Mouse (Mus musculus): Measurements from ENCODE around the gene Dynlt1a. TPM values are rescaled to one million over a fixed set of nuclear protein-coding genes. Genes with fewer than 3 reads are reported as not detected.
"Not testable (repeated sequence)": the region's sequence is repeated elsewhere in the genome, so short reads cannot be mapped to it uniquely, and the experiment has no call there.

The Dynlt1a gene
- polyA plus RNA-seq, 1 experiment from 2014 or later = 41.8 TPM

GRCm38 (mm10) chr17:6304891-6305290 is 12.4 kb downstream of the Dynlt1a start:
- H3K4me3 ChIP-seq (ENCODE audit: low read depth, low read length); H3K9me3 ChIP-seq (ENCODE audit: control insufficient read depth, low read length); ATAC-seq (ENCODE audit: low FRiP score); H3K4me1 ChIP-seq (replicated peaks; ENCODE audit: control insufficient read depth, insufficient read depth, low read length); DNase-seq (ENCODE audit: low spot score); H3K27ac ChIP-seq (ENCODE audit: low read depth, low read length); H3K36me3 ChIP-seq (ENCODE audit: control insufficient read depth, insufficient read depth, low read length); H3K27me3 ChIP-seq (ENCODE audit: control insufficient read depth, insufficient read depth, low read length); H3K4me2 ChIP-seq (replicated peaks; ENCODE audit: low read depth, low read length); H3K9ac ChIP-seq (ENCODE audit: low read depth, low read length): not testable (repeated sequence)
- 87% methylated on average over 5 of the region's 6 CpGs for WGBS

DNA sequence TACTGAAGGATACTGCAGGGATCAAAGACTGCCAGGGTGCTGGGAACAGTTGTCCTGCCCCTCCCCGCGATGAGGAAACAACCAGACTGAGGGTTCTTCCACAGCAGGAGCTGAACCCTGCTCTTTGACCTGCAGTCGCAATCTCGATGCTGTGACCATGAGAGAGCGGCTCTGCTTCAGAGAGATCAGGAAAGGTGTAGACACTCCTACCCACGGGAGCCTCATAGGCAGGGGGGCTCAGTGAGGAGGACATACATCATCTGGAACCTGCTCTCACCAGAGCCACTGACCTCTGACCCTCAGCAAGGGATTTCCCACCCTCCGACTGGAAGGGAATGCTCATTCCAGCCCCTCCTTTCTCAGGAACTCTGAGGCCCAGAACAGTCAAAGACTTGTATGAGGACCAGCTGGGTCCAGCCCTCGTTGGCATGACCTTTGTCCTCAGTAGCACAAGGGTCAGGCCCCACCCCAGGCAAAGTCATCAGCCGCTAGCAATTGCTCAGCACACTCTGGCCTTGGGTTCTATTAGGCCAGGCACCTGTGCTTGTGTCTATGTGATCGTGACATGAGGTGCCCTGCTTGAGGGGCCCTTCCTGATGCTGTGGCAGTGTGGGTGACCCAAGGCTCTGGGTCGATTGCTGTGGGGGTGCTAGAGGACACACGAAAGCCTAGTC is 17.0 kb downstream of the Dynlt1a start:
- not testable (repeated sequence) for H3K9me3 ChIP-seq (ENCODE audit: control insufficient read depth, low read length); DNase-seq (ENCODE audit: low spot score); H3K4me2 ChIP-seq (replicated peaks; ENCODE audit: low read depth, low read length); H3K4me3 ChIP-seq (ENCODE audit: low read depth, low read length); H3K27me3 ChIP-seq (ENCODE audit: control insufficient read depth, insufficient read depth, low read length); H3K9ac ChIP-seq (ENCODE audit: low read depth, low read length); H3K4me1 ChIP-seq (replicated peaks; ENCODE audit: control insufficient read depth, insufficient read depth, low read length); H3K27ac ChIP-seq (ENCODE audit: low read depth, low read length); H3K36me3 ChIP-seq (ENCODE audit: control insufficient read depth, insufficient read depth, low read length)
- ATAC-seq (ENCODE audit: low FRiP score) = peak; percentile 65; the same call in 1 of the 2 replicates
- 60% methylated on average over 4 of the region's 12 CpGs for WGBS

- not testable (repeated sequence) for H3K27ac ChIP-seq (ENCODE audit: low read depth, low read length); H3K27me3 ChIP-seq (ENCODE audit: control insufficient read depth, insufficient read depth, low read length); H3K4me3 ChIP-seq (ENCODE audit: low read depth, low read length); H3K4me2 ChIP-seq (replicated peaks; ENCODE audit: low read depth, low read length); H3K4me1 ChIP-seq (replicated peaks; ENCODE audit: control insufficient read depth, insufficient read depth, low read length); DNase-seq (ENCODE audit: low spot score); H3K36me3 ChIP-seq (ENCODE audit: control insufficient read depth, insufficient read depth, low read length); ATAC-seq (ENCODE audit: low FRiP score); H3K9me3 ChIP-seq (ENCODE audit: control insufficient read depth, low read length); H3K9ac ChIP-seq (ENCODE audit: low read depth, low read length)
- WGBS = 92% methylated on average over 8 of the region's 15 CpGs
Observed at GRCm38 (mm10) chr17:6297060-6297795, 20.1 kb downstream of the Dynlt1a start.

GRCm38 (mm10) chr17:6293882-6294281 is 23.4 kb downstream of the Dynlt1a start:
- no CpG with 5 or more reads among the region's 5 CpGs for WGBS

GRCm38 (mm10) chr17:6289045-6289444 is 28.3 kb downstream of the Dynlt1a start:
- not testable (repeated sequence) for DNase-seq (ENCODE audit: low spot score); H3K27me3 ChIP-seq (ENCODE audit: control insufficient read depth, insufficient read depth, low read length); H3K4me1 ChIP-seq (replicated peaks; ENCODE audit: control insufficient read depth, insufficient read depth, low read length); H3K4me2 ChIP-seq (replicated peaks; ENCODE audit: low read depth, low read length); H3K27ac ChIP-seq (ENCODE audit: low read depth, low read length); H3K9ac ChIP-seq (ENCODE audit: low read depth, low read length); ATAC-seq (ENCODE audit: low FRiP score); H3K9me3 ChIP-seq (ENCODE audit: control insufficient read depth, low read length); H3K4me3 ChIP-seq (ENCODE audit: low read depth, low read length); H3K36me3 ChIP-seq (ENCODE audit: control insufficient read depth, insufficient read depth, low read length)
- WGBS = 94% methylated on average over 9 of the region's 12 CpGs

More at GRCm38 (mm10) chr17:6293882-6294281, 23.4 kb downstream of the Dynlt1a start:
- not testable (repeated sequence) for H3K4me2 ChIP-seq (replicated peaks; ENCODE audit: low read depth, low read length); ATAC-seq (ENCODE audit: low FRiP score); H3K27me3 ChIP-seq (ENCODE audit: control insufficient read depth, insufficient read depth, low read length); H3K4me1 ChIP-seq (replicated peaks; ENCODE audit: control insufficient read depth, insufficient read depth, low read length); H3K27ac ChIP-seq (ENCODE audit: low read depth, low read length); H3K36me3 ChIP-seq (ENCODE audit: control insufficient read depth, insufficient read depth, low read length); H3K9ac ChIP-seq (ENCODE audit: low read depth, low read length); H3K4me3 ChIP-seq (ENCODE audit: low read depth, low read length); H3K9me3 ChIP-seq (ENCODE audit: control insufficient read depth, low read length); DNase-seq (ENCODE audit: low spot score)

- H3K27ac ChIP-seq (ENCODE audit: low read depth, low read length); H3K9ac ChIP-seq (ENCODE audit: low read depth, low read length); H3K4me2 ChIP-seq (replicated peaks; ENCODE audit: low read depth, low read length); ATAC-seq (ENCODE audit: low FRiP score); H3K4me1 ChIP-seq (replicated peaks; ENCODE audit: control insufficient read depth, insufficient read depth, low read length); H3K36me3 ChIP-seq (ENCODE audit: control insufficient read depth, insufficient read depth, low read length); H3K27me3 ChIP-seq (ENCODE audit: control insufficient read depth, insufficient read depth, low read length); H3K4me3 ChIP-seq (ENCODE audit: low read depth, low read length); H3K9me3 ChIP-seq (ENCODE audit: control insufficient read depth, low read length); DNase-seq (ENCODE audit: low spot score): not testable (repeated sequence)
- WGBS = 92% methylated on average over 5 of the region's 5 CpGs
Observed at GRCm38 (mm10) chr17:6286169-6286568, 31.1 kb downstream of the Dynlt1a start.

- not testable (repeated sequence) for H3K36me3 ChIP-seq (ENCODE audit: control insufficient read depth, insufficient read depth, low read length); H3K27me3 ChIP-seq (ENCODE audit: control insufficient read depth, insufficient read depth, low read length); H3K4me3 ChIP-seq (ENCODE audit: low read depth, low read length); H3K27ac ChIP-seq (ENCODE audit: low read depth, low read length); DNase-seq (ENCODE audit: low spot score); H3K9me3 ChIP-seq (ENCODE audit: control insufficient read depth, low read length); H3K4me2 ChIP-seq (replicated peaks; ENCODE audit: low read depth, low read length); H3K9ac ChIP-seq (ENCODE audit: low read depth, low read length); ATAC-seq (ENCODE audit: low FRiP score); H3K4me1 ChIP-seq (replicated peaks; ENCODE audit: control insufficient read depth, insufficient read depth, low read length)
- 96% methylated on average over 7 of the region's 10 CpGs for WGBS
Observed at GRCm38 (mm10) chr17:6283137-6283536, 34.2 kb downstream of the Dynlt1a start.

DNA sequence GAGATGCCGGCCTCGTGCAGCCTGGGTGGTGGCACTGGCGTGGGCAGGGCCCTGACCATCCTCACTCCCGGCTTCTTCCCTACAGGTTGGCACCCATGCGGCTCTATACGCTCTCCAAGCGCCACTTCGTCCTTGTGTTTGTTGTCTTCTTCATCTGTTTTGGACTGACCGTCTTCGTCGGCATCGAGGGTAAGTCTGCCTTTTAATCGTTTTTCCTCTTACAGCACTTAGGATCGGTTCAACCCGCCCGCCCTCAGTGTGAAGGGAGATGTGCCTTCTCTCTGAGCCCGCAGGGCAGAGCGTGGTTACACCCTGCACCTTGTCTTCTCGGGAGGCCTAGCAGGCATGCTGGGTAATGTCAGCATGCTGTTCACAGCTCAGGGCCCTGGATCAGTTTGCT is 36.8 kb downstream of the Dynlt1a start:
- H3K9ac ChIP-seq (ENCODE audit: low read depth, low read length); H3K36me3 ChIP-seq (ENCODE audit: control insufficient read depth, insufficient read depth, low read length); DNase-seq (ENCODE audit: low spot score): not testable (repeated sequence)

GRCm38 (mm10) chr17:6279772-6280171 is 37.5 kb downstream of the Dynlt1a start:
- not testable (repeated sequence) for H3K4me2 ChIP-seq (replicated peaks; ENCODE audit: low read depth, low read length); DNase-seq (ENCODE audit: low spot score); H3K4me3 ChIP-seq (ENCODE audit: low read depth, low read length); ATAC-seq (ENCODE audit: low FRiP score); H3K27me3 ChIP-seq (ENCODE audit: control insufficient read depth, insufficient read depth, low read length); H3K4me1 ChIP-seq (replicated peaks; ENCODE audit: control insufficient read depth, insufficient read depth, low read length); H3K36me3 ChIP-seq (ENCODE audit: control insufficient read depth, insufficient read depth, low read length); H3K9ac ChIP-seq (ENCODE audit: low read depth, low read length); H3K27ac ChIP-seq (ENCODE audit: low read depth, low read length); H3K9me3 ChIP-seq (ENCODE audit: control insufficient read depth, low read length)
- WGBS = 96% methylated on average over 7 of the region's 10 CpGs

More for the DNA sequence above, 36.8 kb downstream of the Dynlt1a start:
- not testable (repeated sequence) for H3K27me3 ChIP-seq (ENCODE audit: control insufficient read depth, insufficient read depth, low read length); H3K4me1 ChIP-seq (replicated peaks; ENCODE audit: control insufficient read depth, insufficient read depth, low read length); H3K9me3 ChIP-seq (ENCODE audit: control insufficient read depth, low read length); H3K4me3 ChIP-seq (ENCODE audit: low read depth, low read length); ATAC-seq (ENCODE audit: low FRiP score); H3K27ac ChIP-seq (ENCODE audit: low read depth, low read length); H3K4me2 ChIP-seq (replicated peaks; ENCODE audit: low read depth, low read length)
- 95% methylated on average over 16 of the region's 19 CpGs for WGBS
